Mouse (Mus musculus) embryonic fibroblast, embryonic 13.5 days (primary cell): Measurements from ENCODE around the gene Tead4.

Source experiments
- CTCF ChIP-seq: IDR thresholded peaks from 2 replicates; pipeline ENCODE4 v1.5.1; 2011; ENCODE audit warnings: mild to moderate bottlenecking, control low read depth, low read length, moderate library complexity, borderline replicate concordance; ENCODE audit not compliant: insufficient read depth
- POLR2A ChIP-seq: IDR thresholded peaks from 2 replicates; pipeline ENCODE4 v1.6.1; 2011; ENCODE audit warnings: low read depth, mild to moderate bottlenecking, control low read depth, low read length, moderate library complexity

- TF ChIP-seq CTCF: no peak; the same call in 1 of the 2 replicates
- TF ChIP-seq POLR2A: no peak
These were observed 121.4 kb downstream of the Tead4 start for GRCm38 (mm10) chr6:128179247-128179646.
